Mouse (Mus musculus) liver, adult 2 months (tissue): ENCODE results near the gene Nfatc3. TPM values are rescaled to one million over a fixed set of nuclear protein-coding genes. Genes with fewer than 3 reads are reported as not detected.

Experiments used
- DNase-seq: peaks from one replicate; pipeline ENCODE4 v3.0.0-alpha.2; 2011; ENCODE audit warnings: low read depth, low spot score; ENCODE audit errors: extremely low read depth
- H3K27ac ChIP-seq: fragments of 200-500 bp; replicated peaks from 2 replicates; pipeline ENCODE4 v1.5.1; 2012; ENCODE audit warnings: low read depth, mild to moderate bottlenecking, control low read depth, inconsistent platforms, low read length; ENCODE audit not compliant: insufficient read depth
- H3K27me3 ChIP-seq: fragments of 200-500 bp; 2 replicates; pipeline ENCODE4 v1.6.1; 2012; ENCODE audit warnings: mild to moderate bottlenecking, moderate library complexity, low read length, inconsistent platforms; ENCODE audit not compliant: control insufficient read depth, insufficient read depth
- H3K36me3 ChIP-seq: fragments of 200-500 bp; 2 replicates; pipeline ENCODE4 v1.6.1; 2012; ENCODE audit warnings: low read length, inconsistent platforms; ENCODE audit not compliant: control insufficient read depth, insufficient read depth
- H3K4me1 ChIP-seq: fragments of 200-500 bp; 2 replicates; pipeline ENCODE4 v1.6.1; 2011; ENCODE audit warnings: low read length; ENCODE audit not compliant: control insufficient read depth, insufficient read depth
- H3K4me3 ChIP-seq: fragments of 200-500 bp; 2 replicates; pipeline ENCODE4 v1.5.1; 2011; ENCODE audit warnings: low read depth, mild to moderate bottlenecking, control low read depth, low read length, moderate library complexity; ENCODE audit not compliant: insufficient read depth
- H3K79me2 ChIP-seq: fragments of 200-500 bp; 2 replicates; pipeline ENCODE4 v1.6.1; 2012; ENCODE audit warnings: inconsistent platforms, mild to moderate bottlenecking, low read length, moderate library complexity; ENCODE audit not compliant: control insufficient read depth, insufficient read depth
- H3K9ac ChIP-seq: fragments of 200-500 bp; 2 replicates; pipeline ENCODE4 v1.6.1; 2012; ENCODE audit warnings: low read depth, mild to moderate bottlenecking, control low read depth, inconsistent platforms, low read length
- CTCF ChIP-seq: fragments of 200-500 bp; IDR thresholded peaks from 2 replicates; pipeline ENCODE4 v1.5.1; 2011; ENCODE audit warnings: low read depth, low read length, control low read depth
- POLR2A ChIP-seq: fragments of 200-500 bp; IDR thresholded peaks from 2 replicates; pipeline ENCODE4 v1.6.1; 2011; ENCODE audit warnings: low read length, control low read depth; ENCODE audit not compliant: insufficient read depth; ENCODE audit errors: extremely low read depth
- WGBS: fragments of 180-500 bp; shearing (Covaris S2); methylation state at CpG from one replicate; pipeline ENCODE4 v1.1.7; 2018; 5-methylcytosine and 5-hydroxymethylcytosine counted together
- polyA plus RNA-seq: library from polyadenylated mRNA; depleted of rRNA; stranded (reverse); fragments of >200 nt; gene quantifications from 2 replicates; pipeline ENCODE4 v1.2.3, GENCODE M21; 2012
- total RNA-seq: library from RNA; depleted of rRNA; stranded (reverse); fragments of >200 nt; gene quantifications from 2 replicates; pipeline ENCODE4 v1.2.3, GENCODE M21; 2014

Gene Nfatc3
- total and polyA plus RNA-seq, 2 experiments = 8.5 to 13.3 TPM

DNA sequence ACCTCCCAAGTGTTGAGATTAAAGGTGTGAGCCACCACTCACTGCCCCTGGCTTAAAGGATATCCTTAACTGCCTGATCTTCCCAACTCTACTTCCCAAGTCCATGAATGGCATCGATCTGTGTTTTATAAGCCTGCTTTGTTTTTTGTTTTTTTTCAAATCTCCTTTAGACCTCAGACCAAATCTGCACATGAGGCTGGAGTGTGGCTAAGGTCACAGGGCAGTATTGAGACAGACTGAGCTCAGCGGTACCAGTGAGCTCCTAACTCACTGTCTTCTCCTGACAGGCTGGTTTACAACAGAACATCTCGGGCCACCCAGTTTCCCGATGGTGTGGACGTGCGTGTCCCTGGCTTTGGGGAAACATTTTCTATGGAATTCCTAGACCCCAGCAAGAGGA lies 101.2 kb downstream of the Nfatc3 start:
- Histone ChIP-seq H3K9ac (no peak overlapping the region), H3K27ac (no peak overlapping the region), H3K4me3 (no peak overlapping the region), H3K27me3 (no peaks in the 10 kb centered on the region), H3K79me2 (no peaks in the 10 kb centered on the region), H3K36me3 (peaks cover 4% of the 10 kb centered on the region), H3K4me1 (no peaks in the 10 kb centered on the region)
- TF ChIP-seq POLR2A (no peak), CTCF (no peak)
- DNase-seq = peak; percentile 85
- WGBS = 88% methylated on average over 6 of the region's 6 CpGs

DNA sequence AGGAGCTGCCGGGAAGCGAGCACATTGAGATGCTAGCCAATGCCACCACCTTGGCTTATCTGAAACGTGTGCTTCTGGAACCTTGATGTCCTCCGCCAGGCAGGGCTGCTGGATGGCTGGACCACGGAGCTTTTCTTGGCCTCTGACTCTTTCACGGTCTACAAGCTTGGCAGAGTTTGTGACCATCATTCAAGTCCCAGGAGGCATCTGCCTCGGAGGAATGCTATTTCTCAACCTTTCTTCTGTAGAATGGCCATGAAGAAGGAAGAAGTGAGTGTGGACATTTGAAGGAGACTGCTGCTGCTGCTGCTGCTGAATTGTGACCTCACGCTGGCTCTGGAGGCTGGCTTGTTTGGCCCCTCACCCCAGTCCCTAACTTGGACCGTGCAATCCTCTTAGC lies 104.6 kb downstream of the Nfatc3 start:
- Histone ChIP-seq H3K27ac (no peak overlapping the region), H3K36me3 (peaks cover 3% of the 10 kb centered on the region; the same call in 1 of the 2 replicates), H3K4me3 (no peak overlapping the region), H3K79me2 (no peaks in the 10 kb centered on the region), H3K27me3 (no peaks in the 10 kb centered on the region), H3K9ac (no peak overlapping the region), H3K4me1 (no peaks in the 10 kb centered on the region)
- no peak for TF ChIP-seq POLR2A
- TF ChIP-seq CTCF = no peak
- WGBS = 87% methylated on average over 9 of the region's 9 CpGs
- no peak for DNase-seq

DNA sequence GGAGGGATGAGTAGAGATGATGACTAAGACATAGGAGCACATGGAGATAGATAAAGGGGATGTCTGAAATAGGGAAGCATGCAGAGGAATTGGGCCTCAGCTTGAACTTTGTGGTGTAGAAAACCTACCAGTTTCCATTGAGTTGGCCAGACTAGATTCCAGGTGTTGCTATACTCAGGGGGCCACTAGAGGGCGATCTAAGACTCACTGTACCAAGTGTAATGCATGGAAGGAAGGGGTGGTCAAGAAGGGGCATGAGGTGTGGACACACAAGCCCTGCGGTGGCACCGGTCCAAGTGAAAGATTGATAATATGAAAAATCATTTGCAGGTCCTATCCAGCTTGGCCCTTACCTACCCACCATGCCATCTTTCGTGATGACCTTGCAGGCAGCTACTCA lies 106.8 kb downstream of the Nfatc3 start:
- Histone ChIP-seq H3K36me3 (peaks cover 3% of the 10 kb centered on the region; the same call in 1 of the 2 replicates), H3K4me1 (peaks cover 7% of the 10 kb centered on the region; the same call in 1 of the 2 replicates), H3K79me2 (no peaks in the 10 kb centered on the region), H3K4me3 (no peak overlapping the region), H3K27me3 (peaks cover 11% of the 10 kb centered on the region), H3K9ac (no peak overlapping the region), H3K27ac (no peak overlapping the region)
- TF ChIP-seq CTCF (peak; percentile 75), POLR2A (no peak)
- DNase-seq = peak; percentile 53
- 44% methylated on average over 4 of the region's 4 CpGs for WGBS

DNA sequence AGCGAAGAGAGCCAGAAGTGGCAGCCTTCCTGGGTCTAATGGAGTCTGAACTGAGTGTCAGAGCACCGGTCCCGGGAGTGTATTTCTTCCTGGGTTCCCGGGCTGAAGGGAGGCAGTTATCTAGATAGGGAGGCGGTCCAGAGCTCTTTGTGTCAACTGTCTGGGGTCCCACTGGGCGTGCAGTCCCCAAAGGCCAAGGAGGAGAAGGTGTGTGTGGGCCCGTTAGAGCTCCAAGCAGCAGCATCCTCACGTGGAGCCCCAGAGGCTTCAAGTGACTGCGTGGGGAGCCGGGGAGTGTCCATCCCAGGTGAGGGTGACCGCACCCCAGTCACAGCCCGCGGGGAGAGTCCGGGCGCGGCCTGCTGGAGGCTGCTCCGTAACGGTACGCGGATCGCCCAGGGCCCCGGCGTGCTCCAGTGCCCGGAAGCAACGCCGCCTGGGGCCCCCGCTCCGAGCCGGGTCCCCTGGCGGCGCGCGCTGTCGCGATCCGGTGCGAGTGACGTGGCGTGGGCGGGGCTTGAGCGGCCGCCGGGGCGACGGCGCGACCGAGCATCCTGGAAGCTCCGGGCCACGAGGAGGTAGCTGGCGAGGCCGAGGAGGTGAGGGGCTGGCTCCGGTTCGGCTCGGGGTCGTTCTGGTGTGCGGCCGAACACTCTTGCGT lies 109.8 kb downstream of the Nfatc3 start, which contains the start of gene Slc7a6:
Slc7a6 (plus strand) TSS at position 502 of the 661 bp plus-strand sequence.
- H3K36me3 ChIP-seq = no peaks in the 10 kb centered on the region
- H3K27ac ChIP-seq = no peak within 1 kb of the TSS
- no peaks in the 10 kb centered on the region for H3K79me2 ChIP-seq
- TF ChIP-seq CTCF (no peak), POLR2A (no peak)
- H3K4me3 ChIP-seq = peak within 1 kb of the TSS; percentile 80
- H3K9ac ChIP-seq = peak within 1 kb of the TSS; percentile 69
- H3K27me3 ChIP-seq = peaks cover 11% of the 10 kb centered on the region
- DNase-seq = no peak
- H3K4me1 ChIP-seq = peaks cover 7% of the 10 kb centered on the region; the same call in 1 of the 2 replicates
- WGBS = 2% methylated on average over 59 of the region's 59 CpGs

DNA sequence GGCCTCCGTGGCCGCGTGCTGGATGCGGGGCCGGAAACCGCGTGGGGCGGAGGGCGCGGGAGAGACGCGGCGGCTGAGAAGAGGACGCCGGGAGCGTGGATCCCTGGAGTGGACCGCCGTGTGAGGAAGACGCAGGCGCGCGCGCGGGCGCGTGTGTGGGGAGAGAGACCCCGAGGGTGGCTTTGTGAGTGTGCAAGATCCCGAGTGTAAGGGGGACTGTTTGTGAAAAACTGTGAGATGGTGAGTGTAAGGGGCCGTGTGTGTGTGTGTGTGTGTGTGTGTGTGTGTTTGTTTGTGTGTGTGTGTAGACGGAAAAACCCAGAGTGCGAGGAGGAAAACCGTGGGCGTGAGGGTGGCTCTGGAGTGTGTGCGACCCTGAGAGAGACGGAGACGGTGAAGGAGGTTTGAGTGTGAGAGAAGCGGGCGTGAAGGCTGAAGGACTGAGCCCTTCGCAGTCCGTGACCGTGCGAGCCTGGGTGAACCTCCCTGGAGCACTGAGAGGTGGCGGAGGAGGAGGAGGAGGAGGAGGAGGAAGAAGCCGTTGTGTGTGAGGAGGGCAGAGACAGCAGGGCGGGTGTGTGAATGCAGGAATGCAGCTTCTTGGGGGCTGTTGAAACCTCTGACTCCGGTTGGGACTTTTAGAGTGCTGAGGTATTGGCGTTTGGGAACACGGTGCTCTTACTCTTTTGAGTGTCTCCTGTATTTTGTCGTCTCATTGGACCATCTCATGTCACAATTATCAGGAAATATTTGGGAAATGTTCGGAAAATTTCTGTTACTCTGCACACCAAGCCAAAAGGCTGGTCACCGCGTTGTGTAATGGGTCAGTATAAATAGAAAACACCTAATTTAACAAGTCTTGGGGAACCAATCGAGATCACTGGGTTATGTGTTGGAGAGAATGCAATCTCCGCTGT lies 110.6 kb downstream of the Nfatc3 start:
- no peak for DNase-seq
- H3K36me3 ChIP-seq = no peaks in the 10 kb centered on the region
- H3K9ac ChIP-seq = peak overlapping the region; percentile 69
- no peak for TF ChIP-seq POLR2A
- TF ChIP-seq CTCF = no peak
- 4% methylated on average over 53 of the region's 54 CpGs for WGBS
- no peaks in the 10 kb centered on the region for H3K79me2 ChIP-seq
- H3K27me3 ChIP-seq = peaks cover 11% of the 10 kb centered on the region
- H3K4me1 ChIP-seq = peaks cover 7% of the 10 kb centered on the region; the same call in 1 of the 2 replicates
- no peak overlapping the region for H3K27ac ChIP-seq
- H3K4me3 ChIP-seq = peak overlapping the region; percentile 80
